Mouse (Mus musculus) E14TG2a.4 (cell line): ENCODE results near the gene Zbtb7a.

Experiments
- H3K27me3 ChIP-seq: 2 replicates; pipeline ENCODE4 v1.6.1; 2014; ENCODE audit warnings: low read length, control low read depth; ENCODE audit not compliant: insufficient read depth
- H3K36me3 ChIP-seq: 2 replicates; pipeline ENCODE4 v1.6.1; 2014; ENCODE audit warnings: low read length, control low read depth; ENCODE audit not compliant: insufficient read depth
- H3K4me1 ChIP-seq: replicated peaks from 2 replicates; pipeline ENCODE4 v1.6.1; 2014; ENCODE audit warnings: low read depth, low read length, control low read depth
- H3K4me3 ChIP-seq: replicated peaks from 2 replicates; pipeline ENCODE4 v1.5.1; 2014; ENCODE audit warnings: mild to moderate bottlenecking, low read length
- H3K9me3 ChIP-seq: 2 replicates; pipeline ENCODE4 v1.6.1; 2014; ENCODE audit warnings: low read length, control low read depth
- CTCF ChIP-seq: conservative IDR thresholded peaks from 2 replicates; pipeline ENCODE4 v1.5.1; 2014; ENCODE audit warnings: low read length
- NANOG ChIP-seq: IDR thresholded peaks from 2 replicates; pipeline ENCODE4 v1.6.1; 2014; ENCODE audit warnings: borderline replicate concordance, low read length, mixed read lengths
- POU5F1 ChIP-seq: IDR thresholded peaks from 2 replicates; pipeline ENCODE4 v1.6.1; 2014; ENCODE audit warnings: low read length, borderline replicate concordance

The Zbtb7a gene

DNA sequence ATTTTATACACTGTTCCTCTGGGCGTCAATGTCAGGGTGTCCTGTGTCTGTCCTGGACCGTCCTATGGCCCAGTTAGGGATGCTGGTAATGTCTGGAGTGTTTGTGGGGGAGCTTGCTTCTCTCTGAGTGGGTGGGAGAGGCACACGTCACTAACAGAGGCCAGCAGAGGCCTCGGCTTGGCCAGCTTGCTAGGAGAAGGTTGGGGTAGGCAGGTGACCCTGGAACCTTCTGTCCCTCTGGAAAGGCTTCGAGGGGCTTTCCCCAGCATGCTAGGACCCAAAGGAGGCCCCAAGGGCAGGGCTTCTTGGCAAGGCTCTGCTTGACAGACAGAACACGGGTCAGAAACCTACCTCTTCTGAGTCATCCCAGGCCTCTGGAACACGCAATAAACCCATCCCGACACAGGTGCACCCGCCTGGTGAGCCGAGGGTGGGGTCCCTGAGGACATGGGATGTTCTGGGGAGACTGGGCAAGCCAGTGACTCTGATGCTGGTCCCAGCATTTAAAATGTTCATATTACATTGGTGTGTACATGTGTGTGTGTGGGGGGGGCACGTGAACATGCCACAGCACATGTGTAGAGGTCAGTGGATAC is 61.5 kb downstream of the Zbtb7a start:
- H3K27me3 ChIP-seq, result peaks cover 45% of the 10 kb centered on the region
- no peaks in the 10 kb centered on the region for H3K36me3 ChIP-seq
- no peaks in the 10 kb centered on the region for H3K9me3 ChIP-seq
- H3K4me1 ChIP-seq, result peaks cover 43% of the 10 kb centered on the region
- TF ChIP-seq POU5F1 (no peak), CTCF (no peak), NANOG (no peak)
- H3K4me3 ChIP-seq, result no peak overlapping the region

GRCm38 (mm10) chr10:81197305-81197704 is 62.3 kb downstream of the Zbtb7a start:
- Histone ChIP-seq H3K36me3 (no peaks in the 10 kb centered on the region), H3K4me1 (peaks cover 37% of the 10 kb centered on the region), H3K9me3 (no peaks in the 10 kb centered on the region), H3K4me3 (no peak overlapping the region), H3K27me3 (peaks cover 45% of the 10 kb centered on the region)
- TF ChIP-seq CTCF (no peak), POU5F1 (no peak), NANOG (no peak)

- peaks cover 45% of the 10 kb centered on the region for H3K27me3 ChIP-seq
- TF ChIP-seq NANOG, result no peak
- TF ChIP-seq CTCF, result peak; percentile 77
- H3K9me3 ChIP-seq, result no peaks in the 10 kb centered on the region
- peaks cover 33% of the 10 kb centered on the region for H3K4me1 ChIP-seq
- no peak overlapping the region for H3K4me3 ChIP-seq
- no peaks in the 10 kb centered on the region for H3K36me3 ChIP-seq
Measured at GRCm38 (mm10) chr10:81198230-81198629, 63.2 kb downstream of the Zbtb7a start.

- Histone ChIP-seq H3K9me3 (no peaks in the 10 kb centered on the region), H3K4me3 (no peak overlapping the region), H3K36me3 (no peaks in the 10 kb centered on the region), H3K27me3 (peaks cover 45% of the 10 kb centered on the region), H3K4me1 (peaks cover 26% of the 10 kb centered on the region)
- TF ChIP-seq CTCF (no peak), NANOG (no peak), POU5F1 (no peak)
Measured at GRCm38 (mm10) chr10:81198990-81199389, 64.0 kb downstream of the Zbtb7a start.

DNA sequence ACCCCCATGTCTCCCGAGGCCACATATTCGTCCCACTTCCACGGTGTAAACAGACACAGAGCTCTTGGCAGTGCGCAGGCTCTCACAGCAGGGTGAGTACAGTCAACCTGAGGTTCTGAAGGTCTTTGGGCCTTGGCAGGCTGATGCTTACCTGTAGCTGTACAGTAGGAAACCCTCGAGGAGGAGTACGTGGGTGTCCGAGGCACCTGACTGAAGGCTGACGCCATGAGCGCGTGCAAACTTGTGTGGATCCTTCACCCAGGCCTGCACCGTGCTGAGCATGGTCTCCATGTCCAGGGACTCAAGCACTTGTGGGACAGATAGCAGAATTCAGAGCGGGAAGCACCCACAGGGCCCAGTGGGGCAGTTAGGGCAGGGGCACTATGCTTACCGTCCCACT is 65.1 kb downstream of the Zbtb7a start:
- Histone ChIP-seq H3K36me3 (no peaks in the 10 kb centered on the region), H3K9me3 (no peaks in the 10 kb centered on the region), H3K27me3 (peaks cover 37% of the 10 kb centered on the region), H3K4me3 (no peak overlapping the region), H3K4me1 (peaks cover 16% of the 10 kb centered on the region)
- TF ChIP-seq POU5F1, result no peak
- no peak for TF ChIP-seq CTCF
- no peak for TF ChIP-seq NANOG

GRCm38 (mm10) chr10:81200605-81201287 is 65.7 kb downstream of the Zbtb7a start:
- Histone ChIP-seq H3K9me3 (no peaks in the 10 kb centered on the region), H3K36me3 (no peaks in the 10 kb centered on the region), H3K27me3 (peaks cover 31% of the 10 kb centered on the region), H3K4me1 (peaks cover 13% of the 10 kb centered on the region), H3K4me3 (no peak overlapping the region)
- TF ChIP-seq POU5F1, result no peak
- TF ChIP-seq CTCF, result no peak
- no peak for TF ChIP-seq NANOG

- no peak for TF ChIP-seq NANOG
- TF ChIP-seq CTCF, result no peak
- no peak for TF ChIP-seq POU5F1
- H3K4me3 ChIP-seq, result no peak within 1 kb of the TSS
- peaks cover 13% of the 10 kb centered on the region for H3K4me1 ChIP-seq
- H3K36me3 ChIP-seq, result peaks cover 3% of the 10 kb centered on the region; the same call in 1 of the 2 replicates
- no peaks in the 10 kb centered on the region for H3K9me3 ChIP-seq
- H3K27me3 ChIP-seq, result peaks cover 20% of the 10 kb centered on the region
Measured at GRCm38 (mm10) chr10:81201807-81202758, 67.1 kb downstream of the Zbtb7a start, which contains the start of gene Nmrk2. Gene Nmrk2 (minus strand): TSS chr10:81202051.
